Mouse (Mus musculus) heart, embryonic 16.5 days (tissue): ENCODE data around the gene Gdf3. TPM values are rescaled to one million over a fixed set of nuclear protein-coding genes. Genes with fewer than 3 reads are reported as not detected.

Experiments
- ATAC-seq: fragments of 200-750 bp; cut with Nextera tagmentation; replicated peaks from 2 replicates; pipeline ENCODE4 v1.8.0; 2017; ENCODE audit warnings: moderate number of reproducible peaks; ENCODE audit not compliant: insufficient read depth, low FRiP score; ENCODE audit errors: extremely low read depth
- H3K27ac ChIP-seq: fragments of 300-500 bp; sonication (generic); 2 replicates; pipeline ENCODE4 v1.5.1; 2014; ENCODE audit warnings: mild to moderate bottlenecking, low read length, control low read depth, moderate library complexity
- H3K27me3 ChIP-seq: fragments of 300-500 bp; sonication (generic); 2 replicates; pipeline ENCODE4 v1.6.1; 2014; ENCODE audit warnings: low read length, mixed read lengths; ENCODE audit not compliant: control insufficient read depth, insufficient read depth
- H3K36me3 ChIP-seq: fragments of 300-500 bp; sonication (generic); 2 replicates; pipeline ENCODE4 v1.6.1; 2014; ENCODE audit not compliant: control insufficient read depth, insufficient read depth
- H3K4me1 ChIP-seq: fragments of 300-500 bp; sonication (generic); 2 replicates; pipeline ENCODE4 v1.6.1; 2014; ENCODE audit warnings: low read length, mixed read lengths; ENCODE audit not compliant: control insufficient read depth, insufficient read depth
- H3K4me2 ChIP-seq: fragments of 300-500 bp; sonication (generic); 2 replicates; pipeline ENCODE4 v1.6.1; 2014; ENCODE audit warnings: low read depth, mild to moderate bottlenecking, control low read depth, low read length
- H3K4me3 ChIP-seq: fragments of 300-500 bp; sonication (generic); 2 replicates; pipeline ENCODE4 v1.5.1; 2014; ENCODE audit warnings: mild to moderate bottlenecking, control low read depth, low read length
- H3K9ac ChIP-seq: fragments of 300-500 bp; sonication (generic); 2 replicates; pipeline ENCODE4 v1.6.1; 2014; ENCODE audit warnings: low read length, control low read depth
- H3K9me3 ChIP-seq: fragments of 300-500 bp; sonication (generic); replicated peaks from 2 replicates; pipeline ENCODE4 v1.6.1; 2016; ENCODE audit warnings: low read length; ENCODE audit not compliant: control insufficient read depth
- WGBS: fragments of 180-500 bp; shearing (Covaris S2); extraction: QIAGEN DNeasy Blood & Tissue Kit; methylation state at CpG from one replicate; pipeline ENCODE4 v1.1.7; 2014; 5-methylcytosine and 5-hydroxymethylcytosine counted together
- polyA plus RNA-seq: library from polyadenylated mRNA; unstranded; fragments of >200 nt; fragmentation: Nextera tagmentation; extraction: Ambion mirVana; gene quantifications from 2 replicates; pipeline ENCODE4 v1.2.1, GENCODE M21; 2015

Gdf3 gene
- polyA plus RNA-seq, 1 experiment from 2014 or later: 0.18 TPM

GRCm38 (mm10) chr6:122601615-122602014 is 8.3 kb downstream of the Gdf3 start:
- H3K36me3 ChIP-seq: no peaks in the 10 kb centered on the region
- H3K27me3 ChIP-seq: no peaks in the 10 kb centered on the region
- WGBS: 76% methylated on average over 3 of the region's 3 CpGs
- no peaks in the 10 kb centered on the region for H3K9me3 ChIP-seq
- H3K27ac ChIP-seq: no peak overlapping the region; the same call in 1 of the 2 replicates
- H3K4me2 ChIP-seq: peak overlapping the region; percentile 81
- no peak for ATAC-seq
- peak overlapping the region; percentile 71 for H3K4me3 ChIP-seq
- H3K4me1 ChIP-seq: peaks cover 5% of the 10 kb centered on the region; the same call in 1 of the 2 replicates
- H3K9ac ChIP-seq: peak overlapping the region; percentile 78

GRCm38 (mm10) chr6:122601031-122601430 is 8.9 kb downstream of the Gdf3 start:
- H3K4me2 ChIP-seq: no peak overlapping the region
- no peak overlapping the region for H3K9ac ChIP-seq
- no peaks in the 10 kb centered on the region for H3K9me3 ChIP-seq
- no peak overlapping the region for H3K4me3 ChIP-seq
- WGBS: 91% methylated on average over 4 of the region's 4 CpGs
- H3K27me3 ChIP-seq: no peaks in the 10 kb centered on the region
- ATAC-seq: no peak
- H3K4me1 ChIP-seq: peaks cover 5% of the 10 kb centered on the region; the same call in 1 of the 2 replicates
- no peaks in the 10 kb centered on the region for H3K36me3 ChIP-seq
- H3K27ac ChIP-seq: no peak overlapping the region

- Histone ChIP-seq H3K27me3 (no peaks in the 10 kb centered on the region), H3K4me3 (no peak overlapping the region), H3K27ac (no peak overlapping the region), H3K4me2 (no peak overlapping the region), H3K4me1 (peaks cover 5% of the 10 kb centered on the region; the same call in 1 of the 2 replicates), H3K9me3 (no peaks in the 10 kb centered on the region), H3K36me3 (no peaks in the 10 kb centered on the region), H3K9ac (no peak overlapping the region)
- WGBS: 81% methylated on average over 7 of the region's 7 CpGs
- no peak for ATAC-seq
These were observed 9.7 kb downstream of the Gdf3 start for GRCm38 (mm10) chr6:122600066-122600646.

GRCm38 (mm10) chr6:122599054-122599737 is 10.7 kb downstream of the Gdf3 start:
- Histone ChIP-seq H3K27ac (no peak overlapping the region), H3K9me3 (no peaks in the 10 kb centered on the region), H3K4me2 (no peak overlapping the region), H3K4me1 (peaks cover 5% of the 10 kb centered on the region; the same call in 1 of the 2 replicates), H3K9ac (no peak overlapping the region), H3K4me3 (no peak overlapping the region), H3K27me3 (no peaks in the 10 kb centered on the region), H3K36me3 (no peaks in the 10 kb centered on the region)
- no peak for ATAC-seq
- WGBS: 86% methylated on average over 9 of the region's 9 CpGs

GRCm38 (mm10) chr6:122598436-122598835 is 11.5 kb downstream of the Gdf3 start:
- no peak for ATAC-seq
- Histone ChIP-seq H3K9me3 (no peaks in the 10 kb centered on the region), H3K4me1 (peaks cover 5% of the 10 kb centered on the region; the same call in 1 of the 2 replicates), H3K27me3 (no peaks in the 10 kb centered on the region), H3K27ac (no peak overlapping the region), H3K4me2 (no peak overlapping the region), H3K4me3 (no peak overlapping the region), H3K36me3 (no peaks in the 10 kb centered on the region), H3K9ac (no peak overlapping the region)
- WGBS: 73% methylated on average over 6 of the region's 6 CpGs

GRCm38 (mm10) chr6:122598014-122598413 is 11.9 kb downstream of the Gdf3 start:
- Histone ChIP-seq H3K27ac (no peak overlapping the region), H3K9me3 (no peaks in the 10 kb centered on the region), H3K4me3 (no peak overlapping the region), H3K4me1 (peaks cover 5% of the 10 kb centered on the region; the same call in 1 of the 2 replicates), H3K4me2 (no peak overlapping the region), H3K9ac (no peak overlapping the region), H3K36me3 (no peaks in the 10 kb centered on the region), H3K27me3 (no peaks in the 10 kb centered on the region)
- no peak for ATAC-seq
- WGBS: 89% methylated on average over 4 of the region's 4 CpGs

GRCm38 (mm10) chr6:122596608-122597007 is 13.3 kb downstream of the Gdf3 start:
- no peaks in the 10 kb centered on the region for H3K4me1 ChIP-seq
- ATAC-seq: no peak
- no peak overlapping the region for H3K9ac ChIP-seq
- no peak overlapping the region for H3K4me2 ChIP-seq
- WGBS: 55% methylated on average over 7 of the region's 7 CpGs
- H3K27me3 ChIP-seq: no peaks in the 10 kb centered on the region
- no peaks in the 10 kb centered on the region for H3K36me3 ChIP-seq
- no peaks in the 10 kb centered on the region for H3K9me3 ChIP-seq
- H3K4me3 ChIP-seq: no peak overlapping the region
- no peak overlapping the region for H3K27ac ChIP-seq

GRCm38 (mm10) chr6:122595637-122596036 is 14.2 kb downstream of the Gdf3 start:
- Histone ChIP-seq H3K27me3 (no peaks in the 10 kb centered on the region), H3K4me1 (no peaks in the 10 kb centered on the region), H3K9ac (no peak overlapping the region), H3K4me2 (peak overlapping the region; percentile 44; the same call in 1 of the 2 replicates), H3K9me3 (no peaks in the 10 kb centered on the region), H3K4me3 (no peak overlapping the region), H3K27ac (no peak overlapping the region), H3K36me3 (no peaks in the 10 kb centered on the region)
- peak; percentile 69; the same call in 1 of the 2 replicates for ATAC-seq
- 20% methylated on average over 7 of the region's 7 CpGs for WGBS

- Histone ChIP-seq H3K4me2 (no peak overlapping the region), H3K27ac (no peak overlapping the region), H3K9me3 (no peaks in the 10 kb centered on the region), H3K36me3 (no peaks in the 10 kb centered on the region), H3K4me3 (no peak overlapping the region), H3K27me3 (no peaks in the 10 kb centered on the region), H3K9ac (no peak overlapping the region), H3K4me1 (no peaks in the 10 kb centered on the region)
- WGBS: 85% methylated on average over 2 of the region's 2 CpGs
- ATAC-seq: no peak
These were observed 17.0 kb downstream of the Gdf3 start for GRCm38 (mm10) chr6:122592905-122593304.
